Mouse (Mus musculus): ENCODE data around the gene Olfr498.

Olfr498 gene

GRCm38 (mm10) chr7:108465026-108465425 lies at the start of gene Olfr498:
Gene Olfr498 (plus strand): TSS chr7:108465326.
- in situ Hi-C loops (cut with MboI, MseI), result loop anchor here in 1 of 2 experiments (5.0 kb wide), 1 partner anchor 407 kb away; the partner anchor contains the start of gene Olfr517

GRCm38 (mm10) chr7:108420121-108420520 lies 45.0 kb upstream of the Olfr498 start, which contains the start of gene Olfr497:
Gene Olfr497 (plus strand): TSS chr7:108420421.
- in situ Hi-C loops (cut with MboI, MseI), result no loop called here

Data from T-helper 17 cell (primary cell).